Mouse (Mus musculus): ENCODE measurements around the gene Dpy30.

The Dpy30 gene

GRCm38 (mm10) chr17:74262415-74262814 is 61.3 kb downstream of the Dpy30 start:
- DNase-seq, result no peak
